Mouse (Mus musculus) lung, postnatal 14 days (tissue): ENCODE measurements around the gene Neu2.
"Not testable (repeated sequence)": the region's sequence is repeated elsewhere in the genome, so short reads cannot be mapped to it uniquely, and the experiment has no call there.

ENCODE experiments used
- DNase-seq: peaks from one replicate; pipeline ENCODE4 v3.0.0; 2021

Neu2 gene

GRCm38 (mm10) chr1:87509561-87510165, at the start of gene Neu2:
Neu2 (plus strand) TSS chr1:87509889.
- no peak for DNase-seq

- no peak for DNase-seq
Observed at GRCm38 (mm10) chr1:87467469-87467868, 42.2 kb upstream of the Neu2 start.

GRCm38 (mm10) chr1:87468321-87468720, 41.4 kb upstream of the Neu2 start:
- DNase-seq = no peak

- not testable (repeated sequence) for DNase-seq
Observed at GRCm38 (mm10) chr1:87469971-87470370, 39.7 kb upstream of the Neu2 start, which contains the start of gene Snorc. Snorc (plus strand) TSS chr1:87470271.

- DNase-seq = no peak
Observed at GRCm38 (mm10) chr1:87471914-87472313, 37.8 kb upstream of the Neu2 start.

- DNase-seq = no peak
Observed at GRCm38 (mm10) chr1:87472576-87472975, 37.1 kb upstream of the Neu2 start.

GRCm38 (mm10) chr1:87475076-87475895, 34.4 kb upstream of the Neu2 start:
- no peak for DNase-seq

- DNase-seq = no peak
Observed at GRCm38 (mm10) chr1:87482546-87482945, 27.1 kb upstream of the Neu2 start.

- DNase-seq = no peak
Observed at GRCm38 (mm10) chr1:87486386-87486785, 23.3 kb upstream of the Neu2 start.

GRCm38 (mm10) chr1:87492285-87492684, 17.4 kb upstream of the Neu2 start:
- DNase-seq = no peak

- no peak for DNase-seq
Observed at GRCm38 (mm10) chr1:87493542-87493941, 16.1 kb upstream of the Neu2 start.

GRCm38 (mm10) chr1:87505524-87505923, 4.2 kb upstream of the Neu2 start:
- DNase-seq = no peak

GRCm38 (mm10) chr1:87507857-87508256, 1.8 kb upstream of the Neu2 start:
- DNase-seq = no peak

- no peak for DNase-seq
Observed at GRCm38 (mm10) chr1:87508591-87509560, 813 bp upstream of the Neu2 start.

GRCm38 (mm10) chr1:87510166-87510691, 540 bp downstream of the Neu2 start:
- DNase-seq = peak; percentile 52

GRCm38 (mm10) chr1:87510845-87511244, 1.2 kb downstream of the Neu2 start:
- no peak for DNase-seq

GRCm38 (mm10) chr1:87520467-87520866, 10.8 kb downstream of the Neu2 start:
- DNase-seq = no peak

- DNase-seq = no peak
Observed at GRCm38 (mm10) chr1:87521523-87521922, 11.8 kb downstream of the Neu2 start.

GRCm38 (mm10) chr1:87525041-87525440, 15.4 kb downstream of the Neu2 start:
- no peak for DNase-seq

GRCm38 (mm10) chr1:87527191-87527590, 17.5 kb downstream of the Neu2 start:
- no peak for DNase-seq

- no peak for DNase-seq
Observed at GRCm38 (mm10) chr1:87532346-87532745, 22.7 kb downstream of the Neu2 start.

- DNase-seq = no peak
Observed at GRCm38 (mm10) chr1:87534118-87534517, 24.4 kb downstream of the Neu2 start.

- DNase-seq = no peak
Observed at GRCm38 (mm10) chr1:87537008-87537407, 27.3 kb downstream of the Neu2 start.
